Mouse (Mus musculus) lung, embryonic 15.5 days (tissue): ENCODE results near the gene Klf11. TPM values are rescaled to one million over a fixed set of nuclear protein-coding genes. Genes with fewer than 3 reads are reported as not detected.
"Not testable (repeated sequence)": the region's sequence is repeated elsewhere in the genome, so short reads cannot be mapped to it uniquely, and the experiment has no call there.

ENCODE experiments used
- ATAC-seq: fragments of 200-750 bp; cut with Nextera tagmentation; 2 replicates; pipeline ENCODE4 v1.8.0; 2017; ENCODE audit warnings: moderate number of reproducible peaks, borderline replicate concordance; ENCODE audit not compliant: low FRiP score, low TSS enrichment; ENCODE audit errors: extremely low read depth
- H3K27ac ChIP-seq: fragments of 300-500 bp; sonication (generic); 2 replicates; pipeline ENCODE4 v1.5.1; 2015; ENCODE audit warnings: moderate library complexity, mild to moderate bottlenecking, inconsistent platforms
- H3K27me3 ChIP-seq: fragments of 300-500 bp; sonication (generic); 2 replicates; pipeline ENCODE4 v1.6.1; 2015; ENCODE audit warnings: inconsistent platforms
- H3K36me3 ChIP-seq: fragments of 300-500 bp; sonication (generic); 2 replicates; pipeline ENCODE4 v1.6.1; 2015; ENCODE audit warnings: inconsistent platforms
- H3K4me1 ChIP-seq: fragments of 300-500 bp; sonication (generic); 2 replicates; pipeline ENCODE4 v1.6.1; 2015; ENCODE audit warnings: inconsistent platforms
- H3K4me2 ChIP-seq: fragments of 300-500 bp; sonication (generic); 2 replicates; pipeline ENCODE4 v1.6.1; 2015; ENCODE audit warnings: inconsistent platforms, mild to moderate bottlenecking, moderate library complexity
- H3K4me3 ChIP-seq: fragments of 300-500 bp; sonication (generic); 2 replicates; pipeline ENCODE4 v1.5.1; 2015; ENCODE audit warnings: mild to moderate bottlenecking, inconsistent platforms
- H3K9ac ChIP-seq: fragments of 300-500 bp; sonication (generic); 2 replicates; pipeline ENCODE4 v1.6.1; 2015; ENCODE audit warnings: inconsistent platforms
- H3K9me3 ChIP-seq: fragments of 300-500 bp; sonication (generic); 2 replicates; pipeline ENCODE4 v1.6.1; 2016; ENCODE audit warnings: inconsistent platforms
- WGBS: fragments of 180-500 bp; shearing (Covaris S2); methylation state at CpG from one replicate; pipeline ENCODE4 v1.1.7; 2015; 5-methylcytosine and 5-hydroxymethylcytosine counted together
- polyA plus RNA-seq: library from polyadenylated mRNA; unstranded; fragments of >200 nt; fragmentation: Nextera tagmentation; extraction: Ambion mirVana; gene quantifications from 2 replicates; pipeline ENCODE4 v1.2.1, GENCODE M21; 2015

Gene Klf11
- polyA plus RNA-seq, 1 experiment from 2014 or later, result 15.0 TPM

GRCm38 (mm10) chr12:24633753-24634191 lies 17.3 kb upstream of the Klf11 start:
- 45% methylated on average over 1 of the region's 1 CpGs for WGBS
- Histone ChIP-seq H3K4me3 (no peak overlapping the region), H3K9me3 (no peaks in the 10 kb centered on the region), H3K27ac (no peak overlapping the region), H3K27me3 (no peaks in the 10 kb centered on the region), H3K4me1 (peaks cover 3% of the 10 kb centered on the region), H3K4me2 (no peak overlapping the region), H3K9ac (no peak overlapping the region), H3K36me3 (no peaks in the 10 kb centered on the region)
- no peak for ATAC-seq

DNA sequence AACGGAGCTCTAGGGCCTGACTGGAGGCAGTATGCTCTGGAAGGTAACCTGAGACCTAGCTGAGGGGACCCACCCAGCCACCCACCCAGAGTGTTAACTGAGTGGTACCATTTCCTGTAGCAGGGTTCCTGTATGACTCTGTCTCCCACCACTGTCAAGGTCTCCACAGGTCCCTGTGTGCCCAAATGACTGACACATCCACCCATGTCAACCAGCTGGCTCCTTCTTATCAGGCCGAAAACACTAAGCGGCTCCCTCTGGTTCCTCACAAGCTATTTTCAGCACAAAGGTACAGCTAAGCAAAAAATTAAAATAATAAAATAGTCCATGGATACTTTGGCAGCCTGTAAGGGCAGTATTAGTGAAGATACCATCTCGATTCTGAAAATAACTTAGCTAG lies 16.9 kb upstream of the Klf11 start:
- H3K9ac ChIP-seq, result no peak overlapping the region
- H3K27me3 ChIP-seq, result no peaks in the 10 kb centered on the region
- no peak overlapping the region for H3K4me3 ChIP-seq
- WGBS, result 58% methylated on average over 4 of the region's 4 CpGs
- peaks cover 3% of the 10 kb centered on the region for H3K4me1 ChIP-seq
- H3K9me3 ChIP-seq, result no peaks in the 10 kb centered on the region
- H3K36me3 ChIP-seq, result no peaks in the 10 kb centered on the region
- no peak for ATAC-seq
- H3K27ac ChIP-seq, result no peak overlapping the region
- no peak overlapping the region for H3K4me2 ChIP-seq

GRCm38 (mm10) chr12:24634648-24635047 lies 16.4 kb upstream of the Klf11 start:
- H3K4me2 ChIP-seq, result no peak overlapping the region
- 87% methylated on average over 3 of the region's 3 CpGs for WGBS
- no peaks in the 10 kb centered on the region for H3K27me3 ChIP-seq
- no peak for ATAC-seq
- no peaks in the 10 kb centered on the region for H3K36me3 ChIP-seq
- peaks cover 3% of the 10 kb centered on the region for H3K4me1 ChIP-seq
- no peak overlapping the region for H3K4me3 ChIP-seq
- H3K27ac ChIP-seq, result no peak overlapping the region
- H3K9ac ChIP-seq, result no peak overlapping the region
- H3K9me3 ChIP-seq, result no peaks in the 10 kb centered on the region

- H3K27me3 ChIP-seq, H3K4me2 ChIP-seq, H3K9me3 ChIP-seq, H3K36me3 ChIP-seq, H3K27ac ChIP-seq, ATAC-seq, H3K4me1 ChIP-seq, H3K4me3 ChIP-seq, H3K9ac ChIP-seq: not testable (repeated sequence)
- WGBS, result 91% methylated on average over 10 of the region's 10 CpGs
Observed at GRCm38 (mm10) chr12:24638787-24639186, 12.3 kb upstream of the Klf11 start.

- ATAC-seq, result no peak
Observed at GRCm38 (mm10) chr12:24642370-24642802, 8.7 kb upstream of the Klf11 start.

DNA sequence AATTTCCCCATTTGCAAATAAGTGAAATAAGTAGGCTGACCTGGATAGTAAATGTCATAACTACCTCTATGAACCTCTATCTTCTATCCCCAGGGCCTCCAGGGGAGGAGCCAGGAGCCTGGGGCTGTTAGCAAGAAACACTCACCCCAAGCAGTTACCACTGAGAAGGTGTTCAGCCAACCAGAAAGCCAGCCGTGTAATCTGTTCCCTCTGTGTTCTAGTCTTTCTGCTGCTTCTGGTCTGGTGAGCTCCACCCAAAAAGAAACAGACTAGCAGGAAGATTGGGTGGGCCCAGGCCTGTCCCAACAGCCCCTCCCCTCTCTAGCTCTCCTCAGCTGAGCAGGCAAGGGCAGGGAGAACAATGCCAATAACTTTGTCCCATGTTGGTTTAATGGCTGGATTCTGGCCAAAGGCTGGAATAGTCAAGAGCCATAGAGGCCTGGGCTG lies 6.9 kb upstream of the Klf11 start:
- H3K4me1 ChIP-seq, result peaks cover 11% of the 10 kb centered on the region
- ATAC-seq, result peak; percentile 66; the same call in 1 of the 2 replicates
- no peak overlapping the region for H3K9ac ChIP-seq
- WGBS, result 48% methylated on average over 1 of the region's 1 CpGs
- H3K9me3 ChIP-seq, result no peaks in the 10 kb centered on the region
- H3K27ac ChIP-seq, result no peak overlapping the region
- H3K27me3 ChIP-seq, result no peaks in the 10 kb centered on the region
- H3K36me3 ChIP-seq, result no peaks in the 10 kb centered on the region
- no peak overlapping the region for H3K4me3 ChIP-seq
- no peak overlapping the region for H3K4me2 ChIP-seq

More at GRCm38 (mm10) chr12:24642370-24642802, 8.7 kb upstream of the Klf11 start:
- no peaks in the 10 kb centered on the region for H3K36me3 ChIP-seq
- H3K27ac ChIP-seq, result no peak overlapping the region
- H3K4me2 ChIP-seq, result no peak overlapping the region
- H3K4me3 ChIP-seq, result no peak overlapping the region
- H3K9me3 ChIP-seq, result no peaks in the 10 kb centered on the region
- 53% methylated on average over 4 of the region's 4 CpGs for WGBS
- H3K27me3 ChIP-seq, result no peaks in the 10 kb centered on the region
- H3K4me1 ChIP-seq, result peaks cover 11% of the 10 kb centered on the region
- no peak overlapping the region for H3K9ac ChIP-seq

DNA sequence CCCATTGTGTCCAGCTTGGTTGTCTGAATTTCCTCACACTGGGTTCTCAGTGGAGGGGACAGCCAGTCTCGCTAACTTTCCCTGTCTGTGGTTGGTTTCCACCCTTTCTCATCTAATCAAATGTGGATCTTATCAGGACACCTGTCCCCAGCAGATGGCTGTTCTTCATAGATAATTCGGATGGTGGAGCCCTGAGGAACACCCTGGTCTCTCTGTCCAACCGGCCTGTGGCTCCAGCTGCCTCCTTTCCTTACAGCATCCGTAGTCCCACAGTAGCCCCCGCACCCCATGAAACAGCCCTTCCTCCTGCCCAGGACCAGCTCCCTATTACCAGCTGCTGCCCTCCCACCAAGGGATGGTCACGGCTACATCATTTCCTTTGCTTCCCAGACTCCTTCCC lies 5.2 kb upstream of the Klf11 start:
- Histone ChIP-seq H3K4me3 (no peak overlapping the region), H3K27me3 (no peaks in the 10 kb centered on the region), H3K4me1 (peaks cover 18% of the 10 kb centered on the region), H3K4me2 (no peak overlapping the region), H3K27ac (no peak overlapping the region), H3K36me3 (no peaks in the 10 kb centered on the region), H3K9ac (no peak overlapping the region), H3K9me3 (no peaks in the 10 kb centered on the region)
- 69% methylated on average over 6 of the region's 6 CpGs for WGBS
- no peak for ATAC-seq

DNA sequence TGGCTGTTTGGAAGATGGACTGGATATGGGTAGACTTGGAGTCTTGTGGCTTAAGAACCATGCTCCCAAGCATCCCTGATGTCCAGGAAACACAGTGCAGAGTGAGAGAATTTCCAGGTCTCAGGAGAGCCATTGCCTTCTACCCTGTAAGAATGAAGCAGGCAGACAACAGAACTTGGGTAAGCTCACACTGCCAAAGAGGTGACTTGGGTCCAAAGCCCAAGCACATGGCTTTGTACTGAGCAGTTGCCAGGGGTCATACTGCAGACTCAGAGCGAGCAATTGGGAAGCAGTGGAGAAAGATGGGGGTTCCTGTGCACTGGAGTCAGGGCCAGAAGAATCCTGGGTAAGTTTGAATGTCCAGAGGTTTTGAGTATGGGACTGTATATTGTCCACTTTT lies 3.0 kb upstream of the Klf11 start:
- H3K9ac ChIP-seq, result no peak overlapping the region
- no peak overlapping the region for H3K4me3 ChIP-seq
- H3K27me3 ChIP-seq, result no peaks in the 10 kb centered on the region
- peaks cover 24% of the 10 kb centered on the region for H3K4me1 ChIP-seq
- H3K4me2 ChIP-seq, result no peak overlapping the region
- WGBS, result 63% methylated on average over 1 of the region's 1 CpGs
- H3K27ac ChIP-seq, result no peak overlapping the region
- no peak for ATAC-seq
- H3K36me3 ChIP-seq, result no peaks in the 10 kb centered on the region
- H3K9me3 ChIP-seq, result no peaks in the 10 kb centered on the region

DNA sequence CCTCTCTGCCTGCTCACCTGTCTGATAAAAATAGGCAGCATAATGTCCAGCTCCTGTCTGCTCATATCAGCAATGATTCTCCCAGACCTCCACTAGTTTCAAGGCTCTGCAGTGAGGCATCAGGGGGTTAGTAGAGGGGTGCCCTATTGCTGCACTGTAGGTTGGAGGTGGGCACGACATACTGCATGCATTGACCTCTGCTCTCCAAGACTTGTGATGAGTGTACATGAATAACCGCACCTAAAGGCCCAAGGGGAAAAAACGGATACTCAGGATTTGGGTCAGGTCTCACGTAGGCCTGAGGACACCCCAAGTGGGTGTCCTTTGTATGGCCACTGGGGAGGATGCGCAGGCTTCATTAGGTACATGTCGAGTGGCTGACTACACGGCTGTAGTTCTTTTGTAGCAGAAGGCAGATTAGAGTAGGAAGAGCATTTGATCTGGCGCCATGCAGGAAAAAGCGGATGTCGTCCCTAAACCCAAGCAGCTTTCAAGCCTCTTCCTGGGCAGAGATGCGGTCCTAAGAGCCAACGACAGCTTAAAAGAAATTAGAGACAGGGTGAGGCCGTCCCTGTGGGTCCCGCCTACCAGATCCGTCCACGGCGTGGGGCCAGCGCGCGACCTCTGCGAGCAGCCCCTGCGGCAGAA lies 535 bp upstream of the Klf11 start:
- Histone ChIP-seq H3K4me2 (peak overlapping the region; percentile 70), H3K9ac (peak overlapping the region; percentile 56), H3K4me1 (peaks cover 19% of the 10 kb centered on the region), H3K27me3 (no peaks in the 10 kb centered on the region), H3K4me3 (peak overlapping the region; percentile 63), H3K36me3 (peaks cover 20% of the 10 kb centered on the region), H3K27ac (peak overlapping the region; percentile 83), H3K9me3 (no peaks in the 10 kb centered on the region)
- WGBS, result 4% methylated on average over 22 of the region's 22 CpGs
- no peak; the same call in 1 of the 2 replicates for ATAC-seq

GRCm38 (mm10) chr12:24651642-24652342 lies 718 bp downstream of the Klf11 start:
- H3K27me3 ChIP-seq, result no peaks in the 10 kb centered on the region
- H3K4me2 ChIP-seq, result peak overlapping the region; percentile 70
- under 1% methylated on average over 35 of the region's 36 CpGs for WGBS
- H3K9ac ChIP-seq, result peak overlapping the region; percentile 58
- no peaks in the 10 kb centered on the region for H3K9me3 ChIP-seq
- H3K27ac ChIP-seq, result peak overlapping the region; percentile 88
- peak; percentile 79 for ATAC-seq
- H3K4me1 ChIP-seq, result peaks cover 19% of the 10 kb centered on the region
- H3K4me3 ChIP-seq, result peak overlapping the region; percentile 63
- H3K36me3 ChIP-seq, result peaks cover 28% of the 10 kb centered on the region

GRCm38 (mm10) chr12:24654065-24654862 lies 3.2 kb downstream of the Klf11 start:
- no peak overlapping the region for H3K4me2 ChIP-seq
- H3K27me3 ChIP-seq, result no peaks in the 10 kb centered on the region
- peaks cover 19% of the 10 kb centered on the region for H3K4me1 ChIP-seq
- no peak overlapping the region for H3K27ac ChIP-seq
- WGBS, result 84% methylated on average over 16 of the region's 16 CpGs
- no peak overlapping the region for H3K9ac ChIP-seq
- H3K36me3 ChIP-seq, result peaks cover 35% of the 10 kb centered on the region
- no peaks in the 10 kb centered on the region for H3K9me3 ChIP-seq
- H3K4me3 ChIP-seq, result no peak overlapping the region
- no peak for ATAC-seq

DNA sequence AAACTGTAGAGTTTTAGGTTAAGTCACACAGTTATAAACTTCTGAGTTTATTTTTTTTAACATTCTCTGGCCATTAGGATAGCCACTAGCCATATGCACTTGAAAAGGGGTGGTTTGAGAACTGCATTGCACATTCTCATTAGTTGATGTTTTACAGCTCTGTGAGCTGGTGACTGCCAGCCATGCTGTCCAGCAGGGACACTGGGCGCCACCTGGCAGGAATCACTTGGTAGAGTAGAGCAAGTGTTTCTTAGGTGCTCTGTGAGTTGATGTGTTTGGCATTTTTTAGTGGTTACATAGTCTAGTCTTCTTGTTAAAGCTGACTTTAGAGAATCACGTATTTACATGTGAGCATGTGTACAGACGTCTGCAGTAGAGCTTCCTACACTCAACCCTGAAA lies 5.4 kb downstream of the Klf11 start:
- ATAC-seq, result no peak
- Histone ChIP-seq H3K4me2 (no peak overlapping the region), H3K9ac (no peak overlapping the region), H3K27me3 (no peaks in the 10 kb centered on the region), H3K4me3 (no peak overlapping the region), H3K36me3 (peaks cover 49% of the 10 kb centered on the region), H3K4me1 (peaks cover 12% of the 10 kb centered on the region), H3K9me3 (no peaks in the 10 kb centered on the region), H3K27ac (no peak overlapping the region)
- WGBS, result 73% methylated on average over 3 of the region's 3 CpGs
